Mouse (Mus musculus) T-helper 17 cell (primary cell): ENCODE measurements at regions not wholly inside any gene's neighbourhood (a gene's known extent, or its start where the extent isn't known, plus 50 kb on each side); places are given as distances from the start of the nearest gene placed in this dataset.

Source experiments
- in situ Hi-C, 2 experiments: fragments of 300-600 bp; cut with MboI, MseI; formaldehyde crosslinking; loops; 1 replicate in 1 of 2; 2 replicates in 1 of 2; pipeline ENCODE4 v1.15.1; 2025; ENCODE audit warnings: high pct_unique_total_duplicates in 2 of 2

DNA sequence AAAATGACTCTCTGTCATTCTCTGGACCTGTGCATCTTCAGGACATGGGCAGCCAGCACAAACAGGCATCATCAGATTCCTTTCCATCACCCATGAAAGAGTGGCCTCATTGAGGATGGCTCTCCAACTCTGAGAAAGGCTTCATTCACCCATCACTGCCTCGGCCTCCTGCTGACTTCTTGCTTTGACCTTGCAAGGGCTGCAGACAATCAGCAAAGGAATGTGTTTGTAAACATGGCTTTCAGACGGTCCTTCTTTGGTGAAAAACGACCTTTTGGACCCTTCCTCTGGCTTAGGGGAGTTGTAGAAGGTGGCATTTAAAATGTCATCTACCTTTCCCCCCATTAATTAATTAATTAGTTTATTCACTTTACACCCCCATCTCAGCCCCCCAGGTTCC lies 134.3 kb downstream of the Moxd1 start:
- in situ Hi-C loops, result no loop called here

DNA sequence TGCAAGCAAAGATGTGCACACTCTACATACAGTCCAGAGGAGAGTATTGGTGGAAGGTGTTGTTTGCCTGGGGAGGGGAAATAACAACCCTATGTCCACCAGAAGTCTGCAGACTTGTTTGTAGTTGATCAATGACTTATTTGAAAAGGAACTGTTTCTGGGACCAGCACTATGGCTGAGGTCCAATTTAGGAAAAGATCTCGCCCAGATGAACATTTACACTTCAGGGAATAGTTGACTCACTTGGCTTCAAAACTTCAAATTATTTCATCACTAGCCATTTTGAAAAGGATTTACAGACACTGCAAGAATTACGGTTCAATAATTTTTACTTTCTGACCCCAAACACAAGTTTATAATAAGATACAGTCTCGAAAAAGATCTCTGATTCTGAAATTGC lies 138.1 kb downstream of the Moxd1 start:
- in situ Hi-C loops, result no loop called here

DNA sequence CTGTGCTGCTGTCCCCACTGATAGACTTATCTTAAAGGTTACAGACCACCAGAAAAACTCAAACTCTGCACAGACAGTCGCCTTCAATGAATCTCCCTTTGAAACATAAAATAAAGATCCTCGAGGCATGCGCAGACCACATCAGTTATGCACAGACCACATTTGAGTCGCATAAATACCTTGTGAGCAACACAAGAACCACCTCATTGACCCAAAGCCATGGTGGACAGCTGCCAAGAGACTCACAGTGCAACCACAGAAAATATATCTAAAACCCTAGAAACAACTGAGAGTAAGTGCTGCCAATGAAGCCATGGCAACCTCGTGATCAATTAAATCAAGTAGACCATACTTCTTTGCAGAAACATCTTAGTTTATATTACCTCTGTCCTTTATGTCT lies 142.1 kb downstream of the Moxd1 start:
- in situ Hi-C loops, result no loop called here

DNA sequence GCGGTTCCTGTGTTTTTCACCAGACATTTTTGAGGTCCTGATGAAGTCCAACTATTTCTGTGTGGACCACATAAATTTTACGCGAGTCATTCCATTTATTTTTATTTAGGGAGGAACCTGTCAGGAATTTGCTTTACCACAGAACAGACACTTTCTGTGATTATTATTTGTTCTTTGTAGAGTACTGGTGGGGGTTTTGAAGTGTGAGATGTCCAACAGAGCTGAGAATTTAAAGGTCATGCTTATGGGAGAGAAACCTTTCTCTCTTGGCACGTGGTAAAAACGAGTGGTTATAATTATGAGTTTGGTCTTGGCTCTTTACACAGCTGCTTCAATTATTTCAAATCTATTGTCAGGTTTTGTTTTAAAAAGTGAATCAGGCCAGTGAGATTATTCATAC lies 143.7 kb downstream of the Moxd1 start:
- in situ Hi-C loops, result no loop called here

DNA sequence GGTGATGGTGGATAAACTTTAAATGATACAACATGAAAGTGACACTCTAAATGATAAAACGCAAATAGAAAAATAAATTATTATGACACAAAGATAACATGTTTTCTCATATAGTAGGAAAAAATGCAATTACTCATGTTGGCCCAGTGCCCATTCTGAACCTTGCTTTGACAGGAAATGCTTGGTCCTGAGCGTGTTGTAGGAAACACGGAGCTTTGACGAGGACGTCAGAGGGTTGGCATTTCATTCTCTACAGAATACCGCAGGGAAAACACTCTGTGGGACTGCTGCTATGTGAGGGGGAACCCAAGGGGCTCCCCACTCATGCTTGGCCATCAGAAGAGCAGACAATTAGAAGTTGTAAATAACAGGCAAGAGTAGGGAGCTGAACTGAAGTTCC lies 150.6 kb downstream of the Moxd1 start:
- in situ Hi-C loops, result no loop called here

GRCm38 (mm10) chr10:24379291-24379690 lies 156.0 kb downstream of the Moxd1 start:
- in situ Hi-C loops, result no loop called here

DNA sequence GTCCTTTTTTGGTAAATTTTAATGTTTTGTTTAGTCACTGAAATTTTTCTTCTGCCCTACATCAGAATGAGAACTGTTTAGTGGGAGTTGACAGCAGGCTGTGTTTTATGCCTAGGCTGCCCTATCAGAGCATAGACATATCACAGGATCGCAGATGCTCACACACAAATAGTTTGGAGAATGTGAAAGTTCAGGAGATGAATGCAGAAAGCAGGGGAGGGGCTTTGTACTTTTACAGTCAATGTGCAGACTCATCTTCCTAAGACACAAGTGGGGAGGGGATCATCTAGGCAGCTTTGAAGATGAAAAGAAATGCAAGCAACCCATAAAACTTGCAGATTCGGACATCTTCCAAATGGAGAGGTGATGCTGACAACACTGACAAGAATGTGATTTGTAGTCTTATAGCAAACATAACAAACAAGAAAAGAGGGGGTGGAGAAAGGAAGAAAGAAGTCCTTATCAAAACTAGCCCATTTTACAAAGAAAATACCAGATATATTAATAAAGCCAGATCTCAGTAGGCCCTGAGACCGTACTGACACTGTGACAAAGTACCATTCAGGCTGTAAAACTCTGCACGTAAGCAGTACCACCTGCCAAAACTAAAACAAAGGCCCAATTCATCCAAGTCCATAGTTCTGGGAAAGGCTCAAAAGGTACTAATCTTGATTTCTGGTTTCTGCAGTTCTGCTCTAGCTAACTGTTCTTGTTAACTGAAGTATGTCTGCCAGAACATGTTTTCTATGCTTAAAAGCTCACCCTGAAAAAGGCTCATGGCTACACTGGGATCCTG lies 157.4 kb downstream of the Moxd1 start:
- in situ Hi-C loops, result no loop called here

DNA sequence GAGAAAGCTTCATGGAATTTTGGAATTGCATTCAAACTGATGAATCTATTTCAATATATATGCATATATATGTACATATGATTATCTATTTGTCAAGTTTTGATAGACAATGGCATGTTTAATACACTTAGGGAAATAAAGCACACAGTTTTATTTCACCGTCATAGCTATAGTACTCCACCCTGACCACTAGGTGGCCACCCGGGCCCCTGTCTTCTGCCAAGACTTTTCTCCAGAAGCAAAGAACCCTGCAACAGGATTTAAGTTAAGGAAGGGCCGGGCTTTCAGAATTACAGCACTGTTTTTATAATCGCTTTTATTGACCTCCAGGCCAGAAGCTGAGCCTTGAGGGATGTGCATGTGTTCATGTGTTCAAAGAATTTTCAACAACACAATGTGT lies 158.6 kb downstream of the Moxd1 start:
- in situ Hi-C loops, result no loop called here

GRCm38 (mm10) chr10:24384061-24384460 lies 160.7 kb downstream of the Moxd1 start:
- in situ Hi-C loops, result no loop called here

DNA sequence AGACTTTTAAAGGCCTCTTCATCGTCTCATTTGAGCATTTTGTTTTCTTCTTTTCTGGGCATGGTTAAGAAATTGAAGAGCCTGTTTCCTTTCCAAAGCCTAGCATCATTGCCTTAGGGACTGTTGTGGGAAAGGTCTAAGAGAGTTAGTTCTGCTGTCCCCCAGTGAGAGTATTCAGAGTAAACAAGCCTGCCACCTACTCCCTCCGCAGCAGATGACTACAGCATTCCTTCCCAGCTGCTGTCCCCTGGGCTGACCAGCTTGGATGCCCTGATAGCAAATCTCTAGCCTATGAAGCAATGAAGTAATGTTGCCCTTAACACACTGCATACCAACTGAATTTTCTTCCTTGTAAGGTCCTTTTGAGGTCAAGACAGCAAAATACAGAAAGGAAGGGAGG lies 164.9 kb downstream of the Moxd1 start:
- in situ Hi-C loops, result no loop called here

- in situ Hi-C loops, result no loop called here
Observed at GRCm38 (mm10) chr10:24391039-24391438, 167.7 kb downstream of the Moxd1 start.

- in situ Hi-C loops, result no loop called here
Observed at GRCm38 (mm10) chr10:24392066-24392465, 168.7 kb downstream of the Moxd1 start.

DNA sequence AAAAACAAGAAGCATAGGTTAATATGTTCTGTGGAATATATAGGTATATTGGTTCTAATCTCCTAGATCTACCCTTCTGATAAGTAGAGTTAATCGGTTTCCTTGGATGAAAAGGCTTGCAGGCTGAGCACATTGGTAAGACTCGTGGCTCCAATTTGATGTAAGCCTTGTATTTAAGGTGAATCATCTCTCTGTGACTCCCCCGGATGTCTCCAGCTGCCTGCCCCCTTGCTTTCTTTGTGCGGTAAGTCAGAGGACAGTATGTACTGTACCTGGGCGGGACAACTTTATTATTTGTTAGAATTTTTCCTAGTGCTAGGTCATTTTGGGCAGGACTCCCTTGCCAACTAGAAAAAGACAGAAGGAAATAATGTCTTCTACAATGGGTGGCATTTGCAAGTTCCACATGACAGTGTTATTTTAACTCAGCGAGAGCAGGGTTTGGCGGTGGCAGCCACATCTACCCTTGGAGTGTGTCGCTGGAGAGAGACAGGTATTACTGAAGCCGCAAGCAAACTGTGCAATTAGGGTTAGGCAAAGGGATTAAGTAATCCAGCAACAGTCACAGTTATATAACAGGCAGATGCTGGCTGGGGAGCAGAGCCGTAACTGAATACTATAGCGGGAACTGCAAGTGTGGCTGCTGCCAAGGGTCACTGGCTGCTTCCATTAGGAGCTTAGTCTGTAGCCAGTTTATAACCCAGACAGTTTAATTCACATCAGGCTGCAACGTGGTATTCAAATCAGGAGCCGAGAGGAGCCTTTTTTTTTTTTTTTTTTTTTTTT lies 172.9 kb downstream of the Moxd1 start:
- in situ Hi-C loops, result no loop called here

GRCm38 (mm10) chr10:24397125-24397524 lies 173.8 kb downstream of the Moxd1 start:
- in situ Hi-C loops, result no loop called here

DNA sequence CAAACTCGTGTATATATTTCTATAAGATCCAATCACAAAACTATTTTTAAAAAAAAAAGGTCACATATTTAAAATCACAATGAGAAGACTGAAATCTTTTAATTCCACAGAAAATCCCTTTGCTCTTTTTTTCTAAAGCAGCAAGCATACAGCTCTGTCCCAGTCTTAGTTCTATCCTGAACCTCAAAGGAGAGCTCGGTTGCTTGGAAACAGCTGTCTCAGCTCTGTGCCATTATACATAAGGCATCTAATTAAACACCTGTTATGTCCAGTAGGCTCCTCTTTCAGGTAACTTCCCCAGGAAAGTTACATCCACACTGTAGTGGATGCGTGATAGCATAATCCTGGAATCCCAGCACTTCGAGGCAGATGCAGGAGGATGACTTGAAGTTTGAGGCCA lies 181.5 kb downstream of the Moxd1 start:
- in situ Hi-C loops, result no loop called here

- in situ Hi-C loops, result no loop called here
Observed at GRCm38 (mm10) chr10:24406953-24407352, 183.6 kb downstream of the Moxd1 start.

DNA sequence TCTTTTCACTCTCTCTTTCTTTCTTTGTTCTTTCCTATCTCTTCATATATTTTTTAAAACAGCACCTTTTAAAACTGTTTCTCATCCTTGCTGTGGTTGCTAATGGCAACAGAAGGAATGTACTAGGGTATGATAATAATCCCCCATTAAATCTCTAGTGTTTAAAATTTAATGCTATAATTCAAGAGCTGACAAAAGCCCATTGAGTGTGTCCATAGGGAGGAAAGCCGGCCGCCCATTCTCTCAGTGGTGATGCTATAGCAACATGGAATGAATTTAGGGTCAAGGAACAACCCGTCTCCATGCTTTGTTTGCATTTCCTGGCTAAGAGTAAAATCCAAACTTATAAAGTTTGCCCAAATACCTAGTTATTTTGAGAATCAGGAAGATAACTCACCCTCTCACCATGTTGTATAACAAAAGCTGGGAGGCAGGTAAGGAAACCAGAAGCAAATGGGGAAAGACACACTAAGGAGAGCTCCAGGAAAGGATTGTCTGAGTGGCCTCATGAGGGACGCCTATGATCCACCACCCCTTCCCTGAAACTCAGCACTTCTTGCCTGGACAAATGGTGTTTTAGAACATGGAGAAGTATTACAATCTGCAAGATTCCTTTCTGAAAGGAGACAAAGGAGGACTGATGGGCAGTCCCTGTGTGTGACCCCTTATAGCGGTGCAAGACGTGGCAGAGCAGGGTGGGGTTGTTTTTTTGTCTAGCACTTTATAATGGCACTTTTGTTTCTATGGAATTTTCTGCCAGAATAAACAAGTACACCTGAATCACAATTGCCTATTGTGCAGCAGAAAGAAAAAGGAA lies 184.3 kb downstream of the Moxd1 start:
- in situ Hi-C loops, result no loop called here

GRCm38 (mm10) chr10:24409976-24410375 lies 185.3 kb upstream of the Ccn2 start:
- in situ Hi-C loops, result no loop called here

- in situ Hi-C loops, result no loop called here
Observed at GRCm38 (mm10) chr10:24410885-24411284, 184.4 kb upstream of the Ccn2 start.

GRCm38 (mm10) chr10:24422498-24423160 lies 172.6 kb upstream of the Ccn2 start:
- in situ Hi-C loops, result no loop called here

GRCm38 (mm10) chr10:24433737-24434367 lies 161.4 kb upstream of the Ccn2 start:
- in situ Hi-C loops, result no loop called here
